Mouse (Mus musculus) small intestine, adult 2 months (tissue): ENCODE results near the gene Tbc1d30. TPM values are rescaled to one million over a fixed set of nuclear protein-coding genes. Genes with fewer than 3 reads are reported as not detected.

Experiments used
- H3K27ac ChIP-seq: fragments of 200-500 bp; 2 replicates; pipeline ENCODE4 v1.5.1; 2012; ENCODE audit warnings: low read depth, low read length, control low read depth, inconsistent platforms; ENCODE audit not compliant: insufficient read depth
- H3K27me3 ChIP-seq: fragments of 200-500 bp; 2 replicates; pipeline ENCODE4 v1.6.1; 2012; ENCODE audit warnings: mild to moderate bottlenecking, moderate library complexity, low read length, inconsistent platforms; ENCODE audit not compliant: control insufficient read depth, insufficient read depth
- H3K36me3 ChIP-seq: fragments of 200-500 bp; 2 replicates; pipeline ENCODE4 v1.6.1; 2012; ENCODE audit warnings: mild to moderate bottlenecking, low read length, control low read depth, inconsistent platforms; ENCODE audit not compliant: control insufficient read depth, insufficient read depth
- H3K4me1 ChIP-seq: fragments of 200-500 bp; 2 replicates; pipeline ENCODE4 v1.6.1; 2012; ENCODE audit warnings: low read length, inconsistent platforms, mixed read lengths; ENCODE audit not compliant: control insufficient read depth, insufficient read depth, insufficient read length
- H3K4me3 ChIP-seq: fragments of 200-500 bp; 2 replicates; pipeline ENCODE4 v1.5.1; 2012; ENCODE audit warnings: low read depth, mild to moderate bottlenecking, control low read depth, inconsistent platforms, low read length, moderate library complexity
- CTCF ChIP-seq: fragments of 200-500 bp; IDR thresholded peaks from 2 replicates; pipeline ENCODE4 v1.5.1; 2012; ENCODE audit warnings: low read depth, mild to moderate bottlenecking, control low read depth, inconsistent platforms, low read length, moderate library complexity, mixed read lengths; ENCODE audit not compliant: insufficient replicate concordance, insufficient read length; ENCODE audit errors: extremely low read depth
- POLR2A ChIP-seq: fragments of 200-500 bp; IDR thresholded peaks from 2 replicates; pipeline ENCODE4 v1.6.1; 2012; ENCODE audit warnings: low read depth, mild to moderate bottlenecking, control low read depth, inconsistent platforms, low read length, moderate library complexity
- WGBS: fragments of 180-500 bp; shearing (Covaris S2); methylation state at CpG from one replicate; pipeline ENCODE4 v1.1.7; 2018; 5-methylcytosine and 5-hydroxymethylcytosine counted together
- polyA plus RNA-seq: library from polyadenylated mRNA; depleted of rRNA; stranded (reverse); fragments of >200 nt; gene quantifications from 2 replicates; pipeline ENCODE4 v1.2.3, GENCODE M21; 2012

Gene Tbc1d30
- polyA plus RNA-seq, 1 experiment = 5.5 TPM

DNA sequence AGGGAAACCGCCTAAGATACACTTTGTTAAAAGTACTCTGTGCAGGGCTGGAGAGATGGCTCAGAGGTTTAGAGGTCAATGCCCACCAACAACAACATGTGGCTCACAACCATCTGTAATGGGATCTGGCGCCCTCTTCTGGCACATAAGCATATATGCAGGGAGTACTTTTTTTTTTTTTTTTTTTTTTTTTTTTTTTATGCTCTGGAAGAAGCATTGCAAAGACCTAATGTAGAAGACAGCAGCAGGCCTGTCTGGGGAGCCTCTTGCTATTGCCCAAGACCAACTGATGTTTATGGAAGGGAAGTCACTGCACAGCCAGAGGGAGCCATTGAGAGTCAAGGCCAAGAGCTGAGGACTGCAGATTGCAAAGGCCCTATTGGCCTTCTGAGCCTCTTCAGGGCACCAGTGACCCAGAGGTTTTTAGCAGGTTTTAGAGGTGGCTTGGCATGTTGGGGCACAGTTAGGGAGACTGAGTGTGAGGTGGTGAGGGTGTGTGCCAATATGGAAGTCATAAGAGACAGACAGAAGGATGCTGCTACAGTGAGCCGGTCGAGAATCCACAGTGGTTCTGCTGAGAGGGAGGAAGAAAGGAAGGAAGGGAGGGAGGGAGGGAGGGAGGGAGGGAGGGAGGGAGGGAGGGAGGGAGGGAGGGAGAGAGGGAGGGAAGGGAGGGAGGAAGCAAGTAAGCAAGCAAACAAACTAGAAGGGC lies 61.0 kb downstream of the Tbc1d30 start:
- TF ChIP-seq CTCF = peak; percentile 39; the same call in 1 of the 2 replicates
- TF ChIP-seq POLR2A = no peak
- WGBS = 43% methylated on average over 2 of the region's 4 CpGs
- H3K27me3 ChIP-seq = no peaks in the 10 kb centered on the region
- H3K4me3 ChIP-seq = no peak overlapping the region
- no peak overlapping the region for H3K27ac ChIP-seq
- H3K4me1 ChIP-seq = no peaks in the 10 kb centered on the region
- peaks cover 10% of the 10 kb centered on the region for H3K36me3 ChIP-seq

DNA sequence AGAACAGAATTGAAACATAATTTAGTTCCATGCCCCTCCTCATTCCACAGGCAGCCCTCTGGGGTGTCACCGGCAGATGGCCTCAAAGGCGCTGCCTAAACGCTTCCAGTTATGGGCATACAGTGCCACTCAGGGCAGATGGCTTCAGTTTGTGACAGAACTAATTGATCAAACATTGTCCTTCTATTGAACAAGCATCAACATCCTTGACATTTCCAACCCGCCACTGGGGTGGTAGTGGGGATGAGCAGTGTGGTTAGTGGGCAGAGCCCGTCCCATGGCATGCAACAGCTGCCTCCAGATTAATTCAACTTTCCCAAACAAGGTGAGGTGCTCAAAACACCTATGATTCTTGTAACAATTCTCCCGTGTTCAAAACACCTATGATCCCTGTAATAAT lies 68.2 kb downstream of the Tbc1d30 start:
- Histone ChIP-seq H3K4me1 (no peaks in the 10 kb centered on the region), H3K27me3 (no peaks in the 10 kb centered on the region), H3K27ac (no peak overlapping the region), H3K36me3 (no peaks in the 10 kb centered on the region; the same call in 1 of the 2 replicates), H3K4me3 (no peak overlapping the region)
- TF ChIP-seq POLR2A = no peak
- no peak for TF ChIP-seq CTCF
- 88% methylated on average over 6 of the region's 6 CpGs for WGBS

DNA sequence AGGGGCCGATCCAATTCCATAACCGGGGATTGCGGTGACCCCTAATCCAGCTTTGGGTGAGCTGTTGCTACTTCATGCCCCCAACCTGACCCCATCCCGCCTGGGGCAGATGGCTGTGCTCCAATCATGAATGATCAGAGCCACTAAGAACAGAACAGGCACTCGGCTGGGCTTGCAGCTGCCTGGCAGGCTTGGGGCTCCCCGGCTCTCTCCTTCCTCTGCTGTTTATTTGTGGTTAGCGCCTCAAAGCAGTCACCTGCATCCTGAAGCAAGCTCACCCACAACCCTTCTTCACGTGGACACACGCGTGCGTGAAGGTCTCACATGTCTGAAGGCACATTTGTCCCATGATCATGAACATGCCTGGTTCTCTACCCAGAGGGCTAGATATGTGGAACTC lies 68.6 kb downstream of the Tbc1d30 start:
- no peaks in the 10 kb centered on the region; the same call in 1 of the 2 replicates for H3K36me3 ChIP-seq
- H3K27me3 ChIP-seq = no peaks in the 10 kb centered on the region
- H3K4me3 ChIP-seq = no peak overlapping the region
- 79% methylated on average over 11 of the region's 11 CpGs for WGBS
- H3K4me1 ChIP-seq = no peaks in the 10 kb centered on the region
- H3K27ac ChIP-seq = no peak overlapping the region
- TF ChIP-seq CTCF (no peak), POLR2A (no peak)

DNA sequence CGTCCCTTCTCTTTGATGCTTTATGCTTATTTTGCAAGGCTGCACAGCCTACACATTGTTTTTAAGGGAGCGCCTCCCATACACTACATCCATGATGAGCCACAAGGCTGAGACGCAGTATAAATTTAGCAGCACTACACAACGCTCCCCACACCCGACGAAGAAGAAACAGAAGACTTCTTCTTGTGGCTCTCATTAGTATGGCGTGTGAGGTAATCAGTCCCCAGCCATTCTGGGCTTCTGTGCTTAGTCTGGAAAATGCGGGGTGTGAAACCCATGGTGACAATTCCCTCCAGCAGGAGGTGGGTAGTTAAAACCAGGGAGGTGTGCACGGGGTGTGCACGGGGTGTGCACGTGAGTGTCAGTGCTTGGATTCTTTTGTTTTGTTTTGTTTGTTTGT lies 70.1 kb downstream of the Tbc1d30 start:
- WGBS = 91% methylated on average over 11 of the region's 11 CpGs
- Histone ChIP-seq H3K27ac (no peak overlapping the region), H3K36me3 (no peaks in the 10 kb centered on the region; the same call in 1 of the 2 replicates), H3K27me3 (no peaks in the 10 kb centered on the region), H3K4me3 (no peak overlapping the region), H3K4me1 (no peaks in the 10 kb centered on the region)
- TF ChIP-seq CTCF (no peak), POLR2A (no peak)

DNA sequence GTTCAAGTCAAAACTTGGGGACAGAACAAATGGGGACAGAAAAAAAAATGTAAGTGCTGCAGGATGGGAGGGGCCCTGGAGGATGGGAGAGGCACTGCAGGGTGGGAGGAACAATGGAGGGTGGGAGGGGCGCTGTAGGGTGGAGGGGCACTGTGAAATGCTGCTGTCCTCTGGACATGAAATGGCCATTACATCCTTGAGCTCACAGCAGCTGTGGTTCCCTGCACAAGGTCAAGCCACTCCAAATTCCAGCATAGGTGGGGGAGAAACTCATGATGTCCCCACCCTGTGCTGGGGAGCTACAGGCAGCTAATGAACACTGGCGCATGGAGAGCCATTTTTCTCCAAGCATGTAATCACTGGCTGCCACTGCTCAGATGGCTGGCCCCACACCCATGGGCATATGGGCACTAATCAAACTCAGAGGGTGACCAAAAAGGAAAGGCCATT lies 74.0 kb downstream of the Tbc1d30 start:
- H3K27ac ChIP-seq = no peak overlapping the region
- WGBS = 93% methylated on average over 2 of the region's 2 CpGs
- no peak overlapping the region for H3K4me3 ChIP-seq
- no peaks in the 10 kb centered on the region for H3K27me3 ChIP-seq
- no peaks in the 10 kb centered on the region for H3K4me1 ChIP-seq
- TF ChIP-seq POLR2A (no peak), CTCF (no peak)
- H3K36me3 ChIP-seq = peaks cover 14% of the 10 kb centered on the region

DNA sequence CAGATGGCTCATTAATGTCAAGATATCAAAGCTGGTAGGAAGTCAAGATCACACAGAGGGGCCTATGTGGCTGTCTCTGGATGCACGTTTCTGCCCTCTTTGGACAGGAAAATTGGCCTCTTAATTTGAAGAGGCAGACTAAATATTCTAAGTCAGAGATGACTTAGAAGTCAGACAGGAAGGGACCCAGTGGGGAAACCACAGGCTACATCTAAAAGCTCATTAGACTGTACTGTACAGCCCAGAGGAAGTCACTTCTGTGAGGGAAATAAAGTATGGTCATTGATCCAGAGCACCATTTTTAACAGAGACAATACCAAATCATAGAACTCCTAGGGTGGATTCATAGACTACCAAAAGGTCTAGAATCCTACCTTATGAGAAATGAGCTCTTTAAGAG lies 76.1 kb downstream of the Tbc1d30 start:
- Histone ChIP-seq H3K27ac (no peak overlapping the region), H3K4me3 (no peak overlapping the region), H3K27me3 (no peaks in the 10 kb centered on the region), H3K4me1 (no peaks in the 10 kb centered on the region), H3K36me3 (peaks cover 14% of the 10 kb centered on the region)
- TF ChIP-seq CTCF = no peak
- no peak for TF ChIP-seq POLR2A
- WGBS = 72% methylated on average over 1 of the region's 1 CpGs

- no peak overlapping the region for H3K4me3 ChIP-seq
- no peak overlapping the region for H3K27ac ChIP-seq
- no peaks in the 10 kb centered on the region for H3K27me3 ChIP-seq
- no peak for TF ChIP-seq CTCF
- peaks cover 23% of the 10 kb centered on the region for H3K36me3 ChIP-seq
- H3K4me1 ChIP-seq = no peaks in the 10 kb centered on the region; the same call in 1 of the 2 replicates
- 84% methylated on average over 8 of the region's 8 CpGs for WGBS
Measured at GRCm38 (mm10) chr10:121271002-121271401, 80.1 kb downstream of the Tbc1d30 start.

DNA sequence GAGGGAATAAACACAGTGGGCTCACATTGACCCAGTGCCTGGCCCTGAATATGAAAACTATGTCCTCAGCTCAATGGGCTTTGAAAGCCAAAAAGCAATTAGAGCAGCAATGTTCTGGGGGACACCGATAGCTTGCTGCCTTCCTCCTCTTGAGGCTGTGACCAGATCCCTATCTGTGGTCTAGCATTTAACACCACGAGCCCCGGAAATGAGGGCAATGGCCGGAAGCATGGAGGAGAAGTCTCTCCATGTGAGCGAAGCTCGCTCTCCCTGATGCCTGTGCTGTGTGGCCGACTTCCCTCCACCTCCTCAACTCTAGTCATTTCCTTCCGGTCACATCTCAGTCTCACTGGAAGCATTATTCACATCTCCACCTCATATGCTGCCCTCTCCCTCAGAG lies 82.3 kb downstream of the Tbc1d30 start:
- peaks cover 9% of the 10 kb centered on the region for H3K36me3 ChIP-seq
- no peak overlapping the region for H3K27ac ChIP-seq
- 84% methylated on average over 8 of the region's 8 CpGs for WGBS
- no peak for TF ChIP-seq CTCF
- no peak for TF ChIP-seq POLR2A
- H3K4me3 ChIP-seq = no peak overlapping the region
- no peaks in the 10 kb centered on the region; the same call in none of the 2 replicates for H3K4me1 ChIP-seq
- H3K27me3 ChIP-seq = no peaks in the 10 kb centered on the region
